Mouse (Mus musculus) hindbrain, postnatal 0 days (tissue): Measurements from ENCODE around the gene Abcb5. TPM values are rescaled to one million over a fixed set of nuclear protein-coding genes. Genes with fewer than 3 reads are reported as not detected.

Source experiments
- ATAC-seq: fragments of 200-750 bp; cut with Nextera tagmentation; 2 replicates; pipeline ENCODE4 v1.8.0; 2017; ENCODE audit warnings: mild to moderate bottlenecking, moderate TSS enrichment, moderate library complexity
- DNase-seq: peaks from one replicate; pipeline ENCODE4 v3.0.0-alpha.2; 2015; ENCODE audit warnings: low spot score
- H3K27ac ChIP-seq: fragments of 300-500 bp; sonication (generic); 2 replicates; pipeline ENCODE4 v1.5.1; 2014; ENCODE audit warnings: mild to moderate bottlenecking
- H3K27me3 ChIP-seq: fragments of 300-500 bp; sonication (generic); 2 replicates; pipeline ENCODE4 v1.6.1; 2014; ENCODE audit warnings: low read length, mixed read lengths; ENCODE audit not compliant: insufficient read depth
- H3K36me3 ChIP-seq: fragments of 300-500 bp; sonication (generic); 2 replicates; pipeline ENCODE4 v1.6.1; 2014; ENCODE audit warnings: low read length, mixed read lengths; ENCODE audit not compliant: insufficient read depth
- H3K4me1 ChIP-seq: fragments of 300-500 bp; sonication (generic); 2 replicates; pipeline ENCODE4 v1.6.1; 2014; ENCODE audit warnings: antibody characterized with exemption, low read length, mixed read lengths; ENCODE audit not compliant: insufficient read depth
- H3K4me2 ChIP-seq: fragments of 300-500 bp; sonication (generic); 2 replicates; pipeline ENCODE4 v1.6.1; 2014; ENCODE audit warnings: low read depth, mild to moderate bottlenecking, low read length, moderate library complexity, mixed read lengths
- H3K4me3 ChIP-seq: fragments of 300-500 bp; sonication (generic); 2 replicates; pipeline ENCODE4 v1.5.1; 2014; ENCODE audit warnings: low read length
- H3K9ac ChIP-seq: fragments of 300-500 bp; sonication (generic); replicated peaks from 2 replicates; pipeline ENCODE4 v1.6.1; 2014; ENCODE audit warnings: mild to moderate bottlenecking, low read length, moderate library complexity, mixed read lengths
- H3K9me3 ChIP-seq: fragments of 300-500 bp; sonication (generic); 2 replicates; pipeline ENCODE4 v1.6.1; 2016; ENCODE audit warnings: low read length, mixed read lengths
- CTCF ChIP-seq: IDR thresholded peaks from 2 replicates; pipeline ENCODE4 v1.5.1; 2016; ENCODE audit warnings: antibody characterized with exemption, control low read depth, low read depth
- WGBS: fragments of 180-500 bp; shearing (Covaris S2); extraction: QIAGEN DNeasy Blood & Tissue Kit; methylation state at CpG from one replicate; pipeline ENCODE4 v1.1.7; 2014; 5-methylcytosine and 5-hydroxymethylcytosine counted together
- polyA plus RNA-seq: library from polyadenylated mRNA; unstranded; fragments of >200 nt; fragmentation: Nextera tagmentation; extraction: Ambion mirVana; gene quantifications from 2 replicates; pipeline ENCODE4 v1.2.1, GENCODE M21; 2015
- total RNA-seq: library from RNA; depleted of rRNA; stranded (reverse); fragments of >200 nt; gene quantifications from 2 replicates; pipeline ENCODE4 v1.2.3, GENCODE M21; 2014

The Abcb5 gene
- total and polyA plus RNA-seq, 2 experiments from 2014 or later: not detected

- H3K9ac ChIP-seq: 0 out of 2 replicates have a peak overlapping the region, but pooled peaks have one; percentile 13
- peak overlapping the region; percentile 55; the same call in 1 of the 2 replicates for H3K4me2 ChIP-seq
- no peak overlapping the region for H3K27ac ChIP-seq
- under 1% methylated on average over 62 of the region's 80 CpGs for WGBS
- no peaks in the 10 kb centered on the region for H3K9me3 ChIP-seq
- 0 out of 2 replicates have a peak, but pooled peaks have one; percentile 19 for ATAC-seq
- DNase-seq: no peak
- H3K4me1 ChIP-seq: 0 out of 2 replicates have a peak, but pooled peaks cover 2% of the 10 kb centered on the region
- no peak for TF ChIP-seq CTCF
- no peaks in the 10 kb centered on the region for H3K36me3 ChIP-seq
- peak overlapping the region; percentile 34 for H3K4me3 ChIP-seq
- H3K27me3 ChIP-seq: peaks cover 84% of the 10 kb centered on the region
These were observed 117.6 kb downstream of the Abcb5 start for GRCm38 (mm10) chr12:118848496-118849202.

DNA sequence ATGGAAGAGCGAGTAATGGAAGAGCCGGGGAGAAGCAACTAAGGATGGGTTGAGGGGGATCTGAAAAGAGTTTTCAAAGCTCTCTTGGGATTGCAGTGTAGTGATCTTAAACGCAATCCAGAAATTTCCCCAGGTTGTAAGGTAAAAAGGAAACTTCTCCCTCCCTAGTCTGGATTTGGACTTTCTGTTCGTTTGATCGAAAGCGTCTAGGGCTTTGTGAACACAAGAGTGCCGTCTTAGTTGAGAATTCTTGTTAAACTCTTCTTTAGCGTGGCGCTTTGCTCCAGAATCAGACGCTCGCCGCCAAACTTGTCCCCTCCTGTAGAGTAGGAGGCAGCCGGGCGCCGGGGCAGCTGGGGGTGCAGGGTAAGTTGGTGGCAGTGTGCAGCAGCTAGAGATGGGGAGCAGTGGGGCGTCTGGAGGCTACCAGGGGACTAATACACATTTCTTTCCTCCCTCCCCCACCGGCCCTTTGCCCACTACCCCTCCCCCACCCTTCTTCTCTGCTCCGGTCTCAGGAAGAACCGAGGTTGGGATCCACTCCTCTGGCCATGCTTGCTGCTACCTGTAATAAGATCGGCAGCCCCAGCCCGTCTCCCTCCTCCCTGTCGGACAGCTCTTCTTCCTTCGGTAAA lies 118.2 kb downstream of the Abcb5 start:
- Histone ChIP-seq H3K9me3 (no peaks in the 10 kb centered on the region), H3K9ac (no peak overlapping the region), H3K27me3 (peaks cover 84% of the 10 kb centered on the region), H3K4me2 (peak overlapping the region; percentile 55), H3K27ac (no peak overlapping the region), H3K36me3 (no peaks in the 10 kb centered on the region), H3K4me3 (peak overlapping the region; percentile 34), H3K4me1 (0 out of 2 replicates have a peak, but pooled peaks cover 2% of the 10 kb centered on the region)
- no peak for DNase-seq
- ATAC-seq: peak; percentile 22; the same call in 1 of the 2 replicates
- no peak for TF ChIP-seq CTCF
- under 1% methylated on average over 22 of the region's 23 CpGs for WGBS

DNA sequence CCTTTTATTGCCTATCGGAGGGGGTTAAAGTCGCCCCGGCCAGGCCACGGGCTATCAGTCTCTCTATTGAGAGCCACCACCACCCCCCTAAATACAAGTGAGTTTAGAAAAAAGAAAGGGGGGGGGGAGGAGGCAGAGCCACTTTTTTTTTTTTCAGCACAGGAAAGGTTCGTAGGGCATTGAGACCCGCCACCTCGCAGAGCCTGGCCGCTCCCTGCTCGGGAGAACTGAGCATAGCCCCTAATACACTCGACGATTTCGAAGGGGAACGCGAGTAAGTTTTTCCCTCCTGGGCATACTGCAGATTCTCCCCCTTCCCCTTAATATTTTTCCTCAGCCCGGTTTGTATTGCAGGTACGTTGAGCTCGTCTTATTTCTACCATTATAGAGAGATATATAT lies 118.8 kb downstream of the Abcb5 start:
- WGBS: under 1% methylated on average over 17 of the region's 17 CpGs
- Histone ChIP-seq H3K9ac (no peak overlapping the region), H3K9me3 (no peaks in the 10 kb centered on the region), H3K4me3 (peak overlapping the region; percentile 34), H3K27me3 (peaks cover 85% of the 10 kb centered on the region), H3K4me1 (0 out of 2 replicates have a peak, but pooled peaks cover 2% of the 10 kb centered on the region), H3K4me2 (peak overlapping the region; percentile 55), H3K36me3 (no peaks in the 10 kb centered on the region), H3K27ac (no peak overlapping the region)
- DNase-seq (no peak), ATAC-seq (no peak)
- no peak for TF ChIP-seq CTCF

DNA sequence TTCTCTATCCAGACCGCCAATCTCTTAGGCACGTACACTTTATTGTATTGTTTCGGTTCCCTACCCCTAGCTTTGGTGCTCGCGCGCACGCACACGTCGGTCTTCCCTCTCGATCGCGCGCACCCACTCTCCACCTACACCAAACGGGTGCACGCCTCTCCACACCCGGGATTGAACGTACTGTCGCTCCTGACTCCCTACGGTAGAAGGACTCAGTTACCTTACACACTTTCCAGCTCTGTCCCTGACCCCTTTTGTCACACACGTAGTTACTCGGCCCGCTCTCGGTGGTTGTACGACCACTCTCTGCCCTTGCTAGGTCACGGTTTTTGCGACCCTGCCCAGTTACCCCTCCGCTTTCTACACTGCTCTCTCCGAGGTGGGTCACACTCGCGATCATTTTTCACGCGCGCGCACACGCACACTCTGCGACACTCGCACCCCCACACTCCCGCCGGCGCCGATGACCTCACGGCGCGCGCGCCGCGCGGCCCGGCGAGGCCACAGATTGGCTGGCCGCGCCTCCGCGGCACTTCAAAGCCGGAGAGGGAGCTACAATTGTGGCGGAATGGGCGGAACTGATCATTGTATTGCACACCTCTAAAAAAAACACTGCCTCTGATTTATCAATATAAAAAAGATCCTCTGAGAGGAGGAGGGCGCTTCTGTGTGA lies 119.4 kb downstream of the Abcb5 start:
- peak; percentile 35; the same call in 1 of the 2 replicates for ATAC-seq
- Histone ChIP-seq H3K27ac (no peak overlapping the region), H3K4me3 (peak overlapping the region; percentile 34), H3K36me3 (no peaks in the 10 kb centered on the region), H3K4me2 (peak overlapping the region; percentile 55), H3K4me1 (0 out of 2 replicates have a peak, but pooled peaks cover 2% of the 10 kb centered on the region), H3K9me3 (no peaks in the 10 kb centered on the region), H3K9ac (no peak overlapping the region), H3K27me3 (peaks cover 83% of the 10 kb centered on the region)
- DNase-seq: peak; percentile 55
- no peak for TF ChIP-seq CTCF
- WGBS: under 1% methylated on average over 59 of the region's 59 CpGs

- Histone ChIP-seq H3K27me3 (peaks cover 85% of the 10 kb centered on the region), H3K36me3 (no peaks in the 10 kb centered on the region), H3K4me3 (peak within 1 kb of the TSS; percentile 34), H3K9ac (no peak within 1 kb of the TSS), H3K4me2 (peak within 1 kb of the TSS; percentile 55), H3K4me1 (0 out of 2 replicates have a peak, but pooled peaks cover 2% of the 10 kb centered on the region), H3K27ac (no peak within 1 kb of the TSS), H3K9me3 (no peaks in the 10 kb centered on the region)
- WGBS: 2% methylated on average over 6 of the region's 6 CpGs
- DNase-seq (no peak), ATAC-seq (no peak)
- TF ChIP-seq CTCF: no peak
These were observed 120.0 kb downstream of the Abcb5 start, which contains the start of gene Sp8 for GRCm38 (mm10) chr12:118846221-118846620. TSS of gene Sp8 (plus strand) at chr12:118846329.

- H3K4me1 ChIP-seq: 0 out of 2 replicates have a peak, but pooled peaks cover 2% of the 10 kb centered on the region
- no peaks in the 10 kb centered on the region for H3K36me3 ChIP-seq
- WGBS: 22% methylated on average over 3 of the region's 3 CpGs
- no peaks in the 10 kb centered on the region for H3K9me3 ChIP-seq
- DNase-seq (no peak), ATAC-seq (no peak)
- H3K27ac ChIP-seq: no peak overlapping the region
- H3K4me2 ChIP-seq: no peak overlapping the region
- no peak overlapping the region for H3K9ac ChIP-seq
- no peak for TF ChIP-seq CTCF
- peaks cover 82% of the 10 kb centered on the region for H3K27me3 ChIP-seq
- no peak overlapping the region for H3K4me3 ChIP-seq
These were observed 120.9 kb downstream of the Abcb5 start for GRCm38 (mm10) chr12:118845351-118845750.
